Mouse (Mus musculus) megakaryocyte, embryonic 14.5 days (primary cell): ENCODE measurements around the gene Tmigd3.

ENCODE experiments used
- FLI1 ChIP-seq: IDR thresholded peaks from 2 replicates; pipeline ENCODE4 v1.6.1; 2012; ENCODE audit warnings: low read length, inconsistent platforms, mixed read lengths
- GATA1 ChIP-seq: IDR thresholded peaks from 3 replicates; pipeline ENCODE4 v1.6.1; 2012; ENCODE audit warnings: mixed read lengths, low read length, inconsistent platforms, borderline replicate concordance

DNA sequence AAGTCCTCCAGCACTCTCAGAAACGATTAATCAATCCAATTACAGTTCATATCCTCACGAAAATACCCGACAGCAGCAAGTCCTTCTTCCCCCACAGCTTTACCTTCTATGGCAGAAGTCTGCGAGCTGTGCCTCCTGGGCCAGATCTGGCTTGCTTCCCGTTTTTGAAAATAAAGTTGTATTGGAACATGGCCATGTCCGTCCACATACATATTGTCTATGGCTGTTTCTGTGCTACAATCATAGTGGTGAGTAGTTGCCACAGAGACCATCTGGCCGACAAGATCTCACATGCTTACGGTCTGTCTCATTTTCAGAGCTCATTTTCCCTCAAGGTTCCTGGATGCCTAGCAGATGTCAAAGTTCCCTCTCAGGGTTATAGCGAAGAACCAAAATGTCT lies 5.6 kb upstream of the Tmigd3 start:
- TF ChIP-seq GATA1, result no peak
- TF ChIP-seq FLI1, result no peak
